Mouse (Mus musculus) ZHBTc4 (cell line): Measurements from ENCODE around the gene Stxbp5.
"Not testable (repeated sequence)": the region's sequence is repeated elsewhere in the genome, so short reads cannot be mapped to it uniquely, and the experiment has no call there.

Experiments
- DNase-seq: peaks from one replicate; pipeline ENCODE4 v3.0.0-alpha.2; 2011; ENCODE audit warnings: low read depth, low spot score

The Stxbp5 gene

DNA sequence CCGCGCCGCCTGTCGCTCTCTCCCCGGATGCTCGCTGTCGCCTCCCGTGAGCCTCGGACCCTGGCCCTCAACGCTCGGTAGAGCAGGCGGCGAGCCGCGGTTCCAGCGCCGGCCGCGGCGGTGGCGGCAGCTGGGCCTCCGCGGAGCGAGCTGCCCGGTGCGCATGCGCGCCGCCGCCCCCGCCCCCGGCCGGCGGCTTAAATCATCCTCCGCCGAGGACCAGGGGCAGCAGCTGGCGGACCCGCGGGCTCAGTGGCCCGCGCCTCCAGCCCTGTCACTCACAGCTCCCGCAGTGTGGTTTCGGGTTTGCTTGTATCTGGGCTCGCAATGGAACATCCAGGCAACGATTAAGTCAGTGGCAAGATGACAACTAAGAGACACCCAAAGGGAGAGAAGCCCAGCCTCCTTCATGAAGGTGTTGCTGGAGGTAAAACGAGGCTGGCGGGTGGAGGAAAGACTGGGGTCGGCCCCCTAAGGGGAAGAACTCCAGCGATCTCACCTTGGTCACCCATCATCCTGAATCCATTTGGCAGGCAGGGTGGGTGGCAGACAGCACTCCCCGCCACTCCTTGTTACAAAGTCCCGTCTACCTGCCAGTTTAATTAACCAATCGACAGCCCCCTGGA is at the start of gene Stxbp5:
Gene Stxbp5, minus strand, starts transcription at position 9 of the 626 bp plus-strand sequence.
- peak; percentile 77 for DNase-seq

DNA sequence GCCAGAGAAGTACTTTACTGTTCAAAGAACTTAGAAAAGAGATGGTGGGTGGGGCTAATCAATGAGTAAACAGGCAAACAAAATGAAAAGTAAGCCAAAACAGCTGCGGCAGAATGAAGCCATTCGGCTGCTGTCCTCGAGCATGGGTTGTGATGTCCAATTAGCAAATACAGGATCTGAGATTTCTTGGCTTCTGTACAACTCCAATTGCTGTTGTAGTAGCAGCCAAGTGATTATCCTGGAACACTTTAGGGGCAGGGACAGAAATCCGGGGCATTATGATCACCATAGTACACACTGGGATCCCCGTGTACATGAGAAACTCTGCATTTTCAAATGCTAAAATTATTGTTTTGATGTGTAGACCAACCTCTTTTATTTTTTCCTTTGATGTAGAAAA is 11.5 kb upstream of the Stxbp5 start:
- no peak for DNase-seq

DNA sequence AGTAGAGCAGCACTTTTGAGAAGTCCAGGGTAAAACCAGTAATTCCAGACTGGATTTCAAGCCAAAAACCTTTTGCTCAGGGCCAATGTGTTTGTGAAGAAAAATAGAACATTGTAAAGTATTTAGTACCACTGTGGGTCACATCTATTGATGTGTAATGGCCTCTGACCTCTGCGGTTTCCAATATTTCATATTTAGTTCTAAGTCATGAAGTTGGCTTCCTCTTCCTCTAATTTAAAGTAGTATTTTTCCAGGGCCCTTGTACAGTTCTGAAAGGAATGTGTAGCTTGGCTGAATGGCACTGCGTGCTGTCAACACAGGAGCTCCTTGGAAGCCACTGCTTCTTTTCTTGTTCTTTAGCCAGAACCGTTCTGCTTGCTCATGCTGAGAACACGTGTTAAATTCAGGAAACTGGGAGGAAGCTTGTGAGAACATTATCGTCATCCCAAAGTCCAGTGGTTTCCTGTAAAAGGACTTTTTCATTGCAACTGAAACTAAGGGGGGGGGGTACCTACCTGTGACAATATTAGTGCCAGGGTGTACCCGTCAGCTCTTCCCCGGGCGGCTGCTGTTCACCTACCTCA is 7.1 kb upstream of the Stxbp5 start:
- DNase-seq = no peak

DNA sequence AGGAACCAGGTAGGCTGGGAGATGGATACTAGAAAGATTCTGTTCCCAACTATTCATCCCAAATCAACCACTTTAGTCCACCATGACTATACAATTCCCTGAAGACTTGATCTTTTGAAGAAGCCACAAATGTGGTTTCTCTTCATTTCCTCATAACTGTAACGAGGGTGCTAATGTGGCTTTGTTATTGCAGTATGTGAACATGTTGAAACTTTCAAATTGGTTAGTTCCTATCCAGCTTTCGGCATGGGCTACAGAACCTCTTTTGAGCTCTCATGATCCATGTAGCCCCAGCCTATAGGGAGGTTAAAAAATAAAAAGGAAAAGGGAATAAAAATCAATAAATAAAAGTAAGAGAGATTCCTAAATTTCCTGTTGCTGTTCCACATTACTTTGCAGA is 6.6 kb upstream of the Stxbp5 start:
- no peak for DNase-seq

DNA sequence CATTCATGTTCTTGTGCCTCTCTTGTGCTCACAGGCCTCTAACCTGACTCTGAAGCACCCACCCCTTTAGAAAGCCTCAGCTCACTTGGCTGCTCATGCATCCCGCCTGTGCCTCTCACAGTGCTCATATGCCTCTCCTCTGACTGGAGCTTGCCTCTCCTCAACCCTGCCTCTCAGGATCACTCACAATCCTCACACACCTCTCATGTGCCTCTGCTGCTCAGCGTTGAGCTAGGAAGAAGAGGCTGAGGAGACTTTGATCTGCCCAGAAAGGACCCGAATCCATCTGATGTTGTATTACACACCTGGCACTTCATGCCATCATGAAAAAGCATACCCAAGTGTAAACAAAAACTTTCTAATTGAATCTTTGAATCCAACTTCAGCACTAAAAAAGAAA is 5.3 kb upstream of the Stxbp5 start:
- no peak for DNase-seq

DNA sequence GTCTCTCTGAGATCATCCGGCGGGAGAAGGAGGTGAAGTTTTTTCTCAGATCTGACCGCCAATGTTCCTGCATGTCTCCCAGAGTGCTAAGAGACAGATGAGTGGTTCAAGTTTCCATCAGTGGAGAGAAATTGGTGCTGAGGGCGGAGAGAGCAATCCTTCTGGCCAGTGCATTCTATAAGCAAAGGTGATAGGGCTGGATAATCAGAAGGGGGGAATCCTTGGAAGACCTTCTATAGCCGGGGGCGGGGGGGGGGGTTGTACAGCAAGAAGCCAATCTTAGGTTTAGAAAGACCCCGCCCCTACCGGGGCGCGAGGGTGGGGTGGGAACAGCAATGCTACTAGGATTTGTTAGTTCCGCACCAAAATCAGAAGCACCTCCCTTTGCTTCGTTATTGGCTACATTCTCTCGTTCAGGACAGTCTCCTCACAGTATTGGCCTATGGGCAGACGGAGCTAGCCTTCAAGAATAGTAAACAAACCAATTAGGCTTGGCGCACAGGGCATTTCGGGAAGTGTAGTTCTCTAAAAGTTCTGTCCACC is 889 bp upstream of the Stxbp5 start:
- peak; percentile 90 for DNase-seq

DNA sequence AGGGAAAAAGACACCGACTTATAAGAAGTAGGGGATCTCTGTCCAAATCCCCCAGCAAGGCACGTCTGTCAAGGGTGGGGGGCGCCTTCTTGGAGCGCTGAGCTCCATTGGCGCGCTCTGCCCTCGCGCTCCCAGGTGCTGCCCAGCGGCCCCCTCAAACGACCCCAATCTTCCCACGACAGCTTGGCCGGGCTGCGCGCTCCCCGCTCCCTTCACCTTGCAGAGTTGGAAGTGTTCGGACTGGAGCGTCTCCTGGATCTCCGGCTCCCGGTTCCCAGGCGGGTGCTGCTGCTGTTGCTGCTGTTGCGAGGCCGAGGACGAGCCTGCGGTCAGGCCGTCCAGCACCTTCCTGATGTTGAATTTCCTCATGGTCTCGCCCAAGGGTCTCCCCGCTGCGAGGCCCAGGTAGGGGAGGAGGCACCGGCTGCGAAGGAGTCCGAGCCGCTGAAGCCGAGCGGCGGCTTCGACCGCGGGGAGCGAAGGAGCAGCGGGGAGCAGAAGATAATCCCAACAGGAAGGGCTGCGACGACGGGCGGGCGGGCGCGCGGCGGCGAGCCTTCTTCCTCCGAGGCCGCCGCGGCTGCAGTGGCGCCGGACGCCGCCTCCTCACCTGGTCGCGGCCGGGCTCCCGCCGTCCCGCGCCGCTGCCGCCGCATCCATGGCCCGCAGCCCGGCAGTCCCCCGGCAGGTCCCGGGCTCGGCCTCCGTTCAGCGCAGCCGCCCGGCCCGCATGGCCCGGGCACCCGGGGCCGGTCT is 386 bp downstream of the Stxbp5 start:
- peak; percentile 70 for DNase-seq

DNA sequence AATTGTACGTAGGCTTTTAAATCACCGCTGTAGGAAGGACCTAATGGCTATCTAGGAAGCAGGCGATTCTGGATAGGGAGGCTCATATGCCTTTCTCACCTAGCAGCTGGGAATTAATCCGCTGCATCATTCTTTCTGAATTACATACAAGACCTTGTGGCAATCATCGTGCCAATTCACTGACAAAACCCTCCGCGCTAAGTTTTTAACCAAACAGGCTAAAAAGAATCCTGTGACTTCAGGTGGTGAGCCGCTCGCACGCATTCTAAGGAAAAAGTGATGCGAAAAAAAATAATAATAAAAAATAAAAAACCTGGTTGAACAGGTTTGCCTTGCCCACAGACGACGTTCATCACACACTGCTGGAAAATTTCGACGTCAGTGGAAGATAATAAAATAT is 1.1 kb downstream of the Stxbp5 start:
- DNase-seq = peak; percentile 2

DNA sequence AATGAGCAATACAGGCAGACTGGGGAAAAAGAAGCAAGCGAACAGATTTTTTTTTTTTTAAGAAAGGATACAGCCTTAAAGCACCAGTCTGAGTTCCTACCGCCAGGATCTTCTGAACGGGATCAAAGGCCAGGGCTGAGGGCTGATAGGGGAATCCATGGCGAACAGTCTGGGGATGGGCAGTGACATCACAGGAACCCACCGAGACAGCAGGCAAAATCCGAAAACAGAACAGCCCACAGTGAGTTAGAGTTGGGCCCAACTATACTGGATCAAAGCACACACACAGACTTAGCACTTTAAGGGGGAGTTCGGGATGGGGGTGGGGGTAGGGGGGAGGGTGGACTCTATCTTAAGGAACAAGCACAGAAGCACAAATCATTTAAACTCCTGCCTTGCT is 1.8 kb downstream of the Stxbp5 start:
- peak; percentile 13 for DNase-seq

DNA sequence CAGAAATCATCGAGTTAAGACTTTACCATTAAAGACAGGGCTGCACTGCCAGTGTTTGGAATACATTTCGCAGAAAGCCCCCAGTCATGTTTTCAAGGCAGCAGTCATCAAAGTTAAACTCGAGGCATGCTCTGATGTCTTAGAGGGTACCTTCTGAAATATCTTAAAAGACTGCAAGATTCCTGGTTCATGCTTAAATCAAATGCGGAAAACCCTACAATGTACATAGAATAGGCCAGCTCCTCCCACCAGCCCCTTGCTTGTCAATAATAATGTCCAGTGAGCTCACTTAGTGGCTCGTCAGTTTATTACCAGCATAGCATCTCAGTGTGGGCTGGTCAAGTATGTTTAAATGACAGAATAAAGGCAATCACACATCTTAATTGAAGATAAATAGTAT is 3.0 kb downstream of the Stxbp5 start:
- no peak for DNase-seq

DNA sequence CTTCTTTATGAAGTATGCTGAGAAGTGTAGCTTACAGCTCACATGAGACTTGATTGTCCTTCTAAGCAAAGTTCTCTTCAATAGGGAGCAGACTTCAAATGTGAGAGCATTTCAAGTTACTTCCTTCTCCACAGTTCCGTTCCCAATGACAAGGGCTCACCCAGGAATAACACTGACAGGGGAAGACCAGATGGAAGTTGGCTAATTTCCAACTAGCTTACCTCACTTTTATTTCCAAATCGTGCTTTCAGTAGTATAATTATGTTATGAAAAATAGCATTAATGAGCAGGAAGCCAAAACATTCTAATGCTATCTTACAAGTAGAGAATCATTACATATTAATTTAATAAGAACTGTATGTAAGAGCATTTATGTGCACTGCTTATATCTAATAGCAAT is 7.3 kb downstream of the Stxbp5 start:
- no peak for DNase-seq

DNA sequence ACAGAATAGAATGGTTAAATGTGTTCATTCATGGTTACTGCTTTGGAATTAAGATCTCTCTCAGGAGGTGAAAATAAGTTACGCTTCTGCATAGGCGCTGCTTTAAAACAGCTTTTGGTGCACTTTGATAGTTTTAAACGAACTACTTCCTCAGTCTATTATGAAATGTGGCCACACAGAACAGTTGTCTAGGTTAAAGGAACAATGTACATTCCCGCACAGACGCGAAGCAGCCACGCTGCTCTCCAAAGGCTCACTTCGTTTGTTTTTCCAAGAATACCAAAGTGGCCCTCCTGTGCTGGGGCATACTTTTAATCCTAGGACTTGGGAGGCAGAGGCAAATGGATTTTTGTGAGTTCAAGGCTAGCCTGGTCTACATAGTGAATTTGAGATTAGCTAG is 11.2 kb downstream of the Stxbp5 start:
- no peak for DNase-seq

DNA sequence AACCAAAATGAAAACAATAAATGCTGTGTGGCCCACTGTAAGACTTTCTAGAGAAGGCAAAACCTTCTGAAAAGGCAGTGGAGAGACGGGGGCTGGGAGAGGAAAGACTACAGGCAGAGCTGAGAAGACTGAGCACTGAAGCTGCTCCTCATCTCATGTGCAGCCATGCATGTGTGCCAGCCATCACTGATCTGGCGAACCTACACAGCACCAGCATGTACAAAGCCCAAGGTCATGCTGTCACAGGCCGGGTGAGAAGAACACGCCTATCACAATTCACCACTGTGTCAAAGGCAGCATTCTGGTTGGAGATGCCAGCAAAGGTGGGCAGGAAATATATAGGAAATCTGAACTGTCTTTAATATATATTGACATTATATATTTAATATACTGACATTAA is 12.2 kb downstream of the Stxbp5 start:
- DNase-seq = no peak

DNA sequence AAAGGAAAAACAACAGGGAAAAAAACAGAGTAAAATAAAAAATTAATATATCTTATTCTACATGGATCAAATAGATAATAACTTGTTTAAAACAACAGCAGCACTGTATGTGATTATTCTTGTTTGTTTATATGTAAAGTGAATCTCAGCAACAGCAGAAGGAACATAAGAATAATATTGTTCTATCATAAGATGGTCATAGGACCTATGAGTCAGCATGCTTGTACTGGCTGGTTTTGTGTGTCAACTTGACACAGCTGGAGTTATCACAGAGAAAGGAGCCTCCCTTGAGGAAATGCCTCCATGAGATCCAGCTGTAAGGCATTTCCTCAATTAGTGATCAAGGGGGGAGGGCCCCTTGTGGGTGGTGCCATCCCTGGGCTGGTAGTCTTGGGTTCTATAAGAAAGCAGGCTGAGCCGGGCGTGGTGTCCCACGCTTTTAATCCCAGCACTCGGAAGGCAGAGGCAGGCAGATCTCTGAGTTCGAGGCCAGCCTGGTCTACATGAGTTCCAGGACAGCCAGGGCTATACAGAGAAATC is 19.0 kb downstream of the Stxbp5 start:
- not testable (repeated sequence) for DNase-seq

DNA sequence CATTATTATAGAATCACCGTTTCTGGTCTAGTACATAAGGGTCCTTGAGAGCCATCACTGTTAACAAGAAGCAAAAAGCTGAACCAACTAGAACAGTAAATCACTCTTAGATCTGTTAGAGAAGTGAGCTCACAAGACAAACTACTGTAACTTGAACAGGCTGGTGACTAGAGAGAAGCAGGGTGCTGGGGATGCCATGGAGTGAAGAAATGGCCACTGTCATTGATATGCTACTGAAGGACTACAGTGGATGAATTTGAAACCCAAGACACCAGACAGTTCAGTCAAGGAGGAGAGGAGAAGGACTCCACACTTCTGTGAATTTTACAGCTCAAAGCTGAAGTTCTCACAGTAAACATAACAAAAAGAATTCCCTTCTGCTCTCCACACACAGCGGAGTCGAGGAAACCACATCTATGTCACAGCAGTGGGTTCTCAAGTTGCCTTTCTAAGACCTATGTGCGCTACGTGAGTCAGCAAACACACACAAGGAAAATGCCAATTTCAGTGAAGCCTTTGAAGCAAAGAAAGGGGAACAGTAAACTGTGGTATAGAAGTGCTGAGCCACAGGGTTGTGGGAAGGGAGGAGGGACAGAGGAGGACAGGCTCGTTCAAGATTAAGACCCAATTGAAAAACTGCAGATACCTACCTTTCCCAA is 20.7 kb downstream of the Stxbp5 start:
- DNase-seq = no peak

DNA sequence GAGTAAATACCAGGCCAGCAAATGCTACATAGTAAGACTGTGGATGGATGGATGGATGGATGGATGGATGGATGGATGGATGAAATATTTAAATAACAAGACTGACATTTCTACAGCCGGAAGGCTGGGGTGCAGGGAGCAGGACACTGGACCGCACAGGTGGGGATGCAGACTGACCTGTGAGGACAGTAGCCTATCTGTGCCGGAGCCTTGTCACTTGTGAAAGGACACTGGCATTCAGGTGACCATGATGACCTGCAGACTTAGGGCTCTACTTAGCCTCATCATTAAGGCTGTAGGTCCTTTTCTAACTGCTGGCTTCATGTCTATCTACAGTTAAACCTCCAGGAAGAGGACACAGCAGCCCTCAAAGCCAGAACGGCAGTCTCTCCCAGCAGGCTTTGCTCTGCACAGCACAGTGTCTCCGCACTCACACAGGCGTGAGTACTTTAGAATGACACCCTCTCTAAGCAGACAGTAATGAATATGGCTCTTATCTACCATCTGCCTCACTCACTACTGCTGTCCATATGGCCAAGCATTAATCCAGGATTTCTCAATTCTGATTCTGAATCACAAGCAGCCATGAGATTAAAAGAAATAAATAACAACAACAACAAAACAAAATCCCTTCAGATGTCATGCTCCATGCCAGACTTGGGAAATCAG is 21.9 kb downstream of the Stxbp5 start:
- no peak for DNase-seq

DNA sequence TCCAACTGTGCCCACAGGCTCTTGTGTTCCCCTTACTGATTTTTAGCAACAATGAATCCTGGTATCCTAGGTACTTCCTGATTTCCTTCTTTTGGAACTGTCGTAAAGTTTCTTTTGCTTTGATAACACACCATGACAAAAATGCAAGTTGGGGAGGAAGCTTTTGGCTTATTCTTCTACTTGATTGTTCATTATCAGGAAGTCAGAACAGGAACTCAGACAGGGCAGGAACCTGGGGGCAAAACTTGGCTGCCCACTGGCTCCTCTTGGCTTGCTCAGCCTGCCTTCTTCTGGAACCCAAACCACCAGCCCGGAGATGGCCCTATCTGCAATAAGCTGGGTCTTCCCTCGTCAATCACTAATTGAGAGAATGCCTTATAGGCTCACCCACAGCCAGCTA is 25.0 kb downstream of the Stxbp5 start:
- no peak for DNase-seq

DNA sequence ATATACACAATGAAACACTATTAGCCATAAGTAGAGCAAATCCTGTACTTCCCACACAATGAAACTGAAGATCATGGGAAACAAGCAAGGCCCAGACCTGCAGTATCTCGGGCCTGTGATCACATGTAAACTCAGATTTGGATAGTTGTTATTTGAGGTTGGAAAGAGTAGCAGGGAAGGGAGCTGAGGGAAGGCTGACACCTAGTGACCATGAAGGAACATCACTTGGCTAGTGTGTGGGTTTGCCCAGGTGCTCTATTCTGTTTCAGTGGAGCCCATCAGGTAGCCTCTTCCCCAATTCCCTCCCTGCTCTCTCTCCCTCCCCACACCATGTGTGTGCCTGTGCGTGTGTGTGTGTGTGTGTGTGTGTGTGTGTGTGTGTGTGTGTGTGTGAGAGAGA is 28.7 kb downstream of the Stxbp5 start:
- DNase-seq = peak; percentile 6

DNA sequence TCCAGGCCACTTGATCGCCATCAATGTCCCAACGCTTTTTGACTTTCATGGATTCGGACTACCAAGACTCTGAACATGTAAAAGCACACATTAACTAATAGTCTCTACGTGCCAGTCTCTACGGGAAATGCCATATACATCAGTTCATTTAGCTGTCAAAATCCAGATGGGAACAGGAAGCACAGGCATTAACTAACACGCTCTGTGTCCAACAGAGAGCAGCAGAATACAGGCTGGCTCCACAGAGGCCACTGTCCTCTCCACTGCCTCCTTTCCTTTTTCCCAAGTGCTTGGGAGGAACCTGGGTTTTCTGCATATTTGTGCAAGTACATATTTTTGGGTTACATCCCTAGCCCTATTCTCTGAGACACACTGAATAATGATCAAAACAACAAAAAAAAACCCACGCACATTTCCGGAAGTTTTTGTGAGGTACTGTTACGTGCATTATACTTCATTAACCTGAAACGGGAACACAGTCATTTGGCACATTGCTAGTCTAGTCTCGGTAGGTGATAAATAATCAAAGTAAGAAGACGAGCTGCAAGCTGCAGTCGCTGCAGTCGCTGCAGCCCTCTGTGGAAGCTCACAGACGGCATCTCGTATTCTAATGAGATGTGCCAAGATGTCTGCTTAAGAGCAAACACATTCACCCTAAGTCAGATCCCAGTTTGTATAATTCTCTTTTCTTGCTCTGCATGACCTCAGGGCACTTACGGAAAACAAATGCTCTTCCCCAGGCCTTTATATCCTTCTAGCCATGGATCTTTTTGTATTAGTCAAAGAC is 33.9 kb downstream of the Stxbp5 start:
- no peak for DNase-seq

DNA sequence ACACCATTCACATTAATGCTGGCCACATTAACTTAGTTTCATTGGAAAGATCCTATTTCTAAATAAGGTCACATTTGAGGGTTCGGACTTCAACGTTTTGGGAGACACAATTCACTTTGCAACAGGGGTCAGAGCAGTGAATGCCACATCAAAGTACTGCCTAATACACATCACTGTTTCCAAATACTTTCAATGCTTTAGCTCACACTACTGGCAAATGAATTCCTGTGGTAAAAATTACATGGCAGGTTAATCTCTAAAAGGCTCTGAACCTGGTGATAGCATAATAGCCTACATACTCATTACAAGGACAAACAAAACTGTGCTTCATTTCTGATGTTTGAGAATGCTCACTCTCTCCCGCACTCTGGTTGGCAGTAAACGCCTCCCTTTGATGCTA is 40.9 kb downstream of the Stxbp5 start:
- no peak for DNase-seq

DNA sequence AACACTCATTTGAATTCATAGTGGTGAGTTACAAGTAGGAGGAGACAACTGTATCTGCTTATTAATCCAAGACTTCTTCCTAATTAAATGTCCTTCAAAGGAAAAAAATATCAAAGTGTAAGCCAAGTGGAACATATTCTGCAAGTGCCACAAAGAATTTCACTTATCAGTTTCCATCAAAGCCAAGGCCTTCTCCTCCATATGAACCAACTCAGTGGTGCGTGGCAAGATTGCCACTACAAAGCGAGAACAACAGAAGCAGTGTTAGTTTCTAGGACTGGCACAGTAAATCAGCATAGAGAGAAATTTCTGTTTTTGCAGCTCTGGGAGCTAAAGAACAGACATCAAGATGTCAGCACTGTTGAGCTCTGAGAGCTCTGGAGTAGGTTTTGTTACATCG is 41.4 kb downstream of the Stxbp5 start:
- no peak for DNase-seq
